Mouse (Mus musculus) left cerebral cortex, postnatal 10 days (tissue): ENCODE measurements around the gene 1700069L16Rik. TPM values are rescaled to one million over a fixed set of nuclear protein-coding genes. Genes with fewer than 3 reads are reported as not detected.

ENCODE experiments used
- DNase-seq, 2 experiments: peaks; one replicate each; pipeline ENCODE4 v3.0.0; 2021 to 2022; ENCODE audit warnings: low spot score in 2 of 2, mixed read lengths in 1 of 2; ENCODE audit errors: extremely low spot score in 1 of 2
- intact Hi-C: fragments of 180-260 bp; cut with DNase I; formaldehyde crosslinking; loops from one replicate; pipeline ENCODE4 v1.15.1; 2025
- total RNA-seq, 2 experiments: library from RNA; stranded (reverse); gene quantifications; 2 replicates each; pipeline ENCODE4 v1.2.3; 2021

The 1700069L16Rik gene
- total RNA-seq, 2 experiments from 2014 or later = not detected

DNA sequence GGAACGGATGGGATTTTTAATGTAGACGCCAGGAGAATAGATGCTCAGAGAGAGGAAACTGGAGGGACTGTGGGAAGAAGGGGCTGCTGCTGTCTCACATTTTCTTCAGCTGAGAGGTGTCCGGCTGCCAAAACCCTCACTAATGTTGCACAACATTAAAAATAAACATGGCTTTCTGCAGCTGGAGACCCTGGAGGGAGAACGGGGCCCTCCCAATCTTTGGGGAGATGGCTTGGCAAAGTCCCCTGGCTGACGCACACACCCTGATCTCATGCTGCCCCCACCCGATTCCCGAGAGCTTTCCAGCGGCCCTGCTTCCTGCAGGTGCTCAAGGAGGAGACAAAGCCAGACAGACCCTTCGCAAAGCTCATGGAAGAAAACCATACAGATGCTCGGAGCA is 63.7 kb downstream of the 1700069L16Rik start:
- peak in 1 of 2 experiments; percentile 66 for DNase-seq
- intact Hi-C loops = no loop called here

DNA sequence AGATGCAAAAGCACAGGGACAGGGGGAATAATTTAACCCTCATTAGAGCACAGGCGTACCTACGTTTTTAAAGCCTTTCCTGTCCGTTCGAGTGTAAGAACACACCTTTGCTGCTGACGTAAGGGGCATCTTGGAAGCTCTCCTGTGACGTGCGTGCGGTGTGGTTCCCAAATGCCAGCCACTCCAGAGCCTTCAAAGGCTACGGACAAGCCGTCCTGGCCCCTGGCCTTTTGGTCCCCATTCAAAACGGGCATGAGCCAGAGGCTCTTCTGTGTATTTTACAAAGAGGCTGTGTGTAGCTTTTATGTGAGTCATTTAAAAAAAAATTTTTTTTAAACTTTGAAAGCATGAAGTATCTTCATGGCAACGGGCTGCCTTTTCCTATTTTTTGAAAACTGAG is 69.8 kb downstream of the 1700069L16Rik start:
- no peak for DNase-seq
- intact Hi-C loops = no loop called here

DNA sequence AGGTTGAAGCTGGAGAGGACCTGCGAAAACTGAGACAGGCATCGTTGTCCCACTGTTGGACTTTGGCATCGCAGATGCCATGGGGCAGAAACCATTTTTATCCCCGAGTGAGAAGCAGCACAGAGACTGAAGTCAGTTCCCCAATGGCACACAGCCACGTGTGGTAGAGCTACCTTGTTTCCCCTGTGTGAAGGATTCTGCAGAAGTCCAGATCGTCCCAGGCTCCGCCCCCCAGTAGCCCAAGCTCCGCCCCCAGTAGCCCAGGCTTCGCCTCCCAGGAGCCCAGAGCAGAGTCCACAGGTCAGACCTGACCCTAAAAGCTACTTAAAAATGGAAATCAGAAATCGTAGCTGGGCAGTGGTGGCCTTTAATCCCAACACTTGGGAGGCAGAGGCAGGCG is 70.4 kb downstream of the 1700069L16Rik start:
- intact Hi-C loops = no loop called here

DNA sequence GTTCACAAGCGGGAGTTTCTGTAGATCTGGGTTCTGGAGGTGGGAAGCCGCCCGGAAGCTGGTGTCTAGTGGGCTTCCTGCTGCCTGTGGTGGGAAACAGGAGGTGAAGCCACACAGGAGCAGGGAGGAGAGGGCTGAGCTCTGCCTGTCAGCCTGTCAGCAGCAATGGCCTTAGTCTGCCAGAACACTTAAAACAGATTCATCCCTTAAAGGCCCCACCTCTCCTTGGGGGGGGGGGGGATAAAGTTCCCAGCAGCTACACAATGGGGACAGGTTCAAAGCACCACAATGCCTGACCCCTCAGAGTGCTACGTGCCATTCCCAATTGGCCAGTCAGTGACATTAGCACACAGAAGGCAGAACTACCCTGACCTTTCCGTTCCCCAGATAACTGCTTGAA is 72.4 kb downstream of the 1700069L16Rik start:
- intact Hi-C loops = no loop called here
- DNase-seq = no peak

More for the DNA sequence above, 70.4 kb downstream of the 1700069L16Rik start:
- DNase-seq = no peak

DNA sequence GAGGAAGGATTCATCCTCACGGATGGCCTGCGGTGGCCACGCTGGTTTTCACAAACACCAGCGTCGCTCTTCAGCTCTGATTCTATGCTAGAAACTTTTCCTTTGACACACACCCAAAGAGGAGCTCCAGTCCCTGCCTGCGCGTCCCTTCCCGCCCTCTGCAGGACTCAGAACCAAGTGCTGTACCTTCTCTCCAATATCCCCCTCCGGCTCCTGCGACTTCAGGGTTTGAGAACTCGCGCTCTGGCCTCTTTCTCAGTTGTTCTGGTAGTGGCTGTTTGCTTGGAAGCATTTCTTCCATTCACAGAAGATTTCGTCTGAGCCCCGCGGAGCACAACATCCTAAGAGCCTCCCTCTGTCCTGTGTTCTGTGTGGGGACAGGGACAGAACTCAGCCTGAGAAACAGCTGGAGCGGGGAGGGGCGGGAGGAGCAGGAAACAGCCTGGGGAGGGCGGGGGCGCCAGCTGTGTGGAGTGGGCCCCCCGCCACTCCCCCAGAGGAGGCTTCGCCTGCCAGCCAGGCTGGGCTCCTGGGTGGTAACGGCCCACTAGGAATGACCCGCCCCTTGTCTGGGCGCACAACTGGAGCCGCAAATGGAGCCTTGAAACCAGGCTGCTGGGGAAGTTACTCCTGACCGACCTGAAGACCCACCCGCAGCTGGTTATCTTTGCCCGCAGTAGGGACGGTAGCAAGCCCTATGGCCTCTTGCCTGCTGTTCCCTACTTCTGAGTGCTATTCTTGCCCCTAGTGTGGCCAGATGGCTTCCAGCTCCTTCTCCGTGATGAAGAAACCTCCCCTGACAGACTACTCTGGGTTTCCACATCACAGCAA is 74.3 kb downstream of the 1700069L16Rik start, which contains the start of gene Cmklr1:
Gene Cmklr1 (minus strand): TSS at position 392 of the 831 bp plus-strand sequence.
- DNase-seq = peak in 1 of 2 experiments; percentile 78
- intact Hi-C loops = no loop called here

DNA sequence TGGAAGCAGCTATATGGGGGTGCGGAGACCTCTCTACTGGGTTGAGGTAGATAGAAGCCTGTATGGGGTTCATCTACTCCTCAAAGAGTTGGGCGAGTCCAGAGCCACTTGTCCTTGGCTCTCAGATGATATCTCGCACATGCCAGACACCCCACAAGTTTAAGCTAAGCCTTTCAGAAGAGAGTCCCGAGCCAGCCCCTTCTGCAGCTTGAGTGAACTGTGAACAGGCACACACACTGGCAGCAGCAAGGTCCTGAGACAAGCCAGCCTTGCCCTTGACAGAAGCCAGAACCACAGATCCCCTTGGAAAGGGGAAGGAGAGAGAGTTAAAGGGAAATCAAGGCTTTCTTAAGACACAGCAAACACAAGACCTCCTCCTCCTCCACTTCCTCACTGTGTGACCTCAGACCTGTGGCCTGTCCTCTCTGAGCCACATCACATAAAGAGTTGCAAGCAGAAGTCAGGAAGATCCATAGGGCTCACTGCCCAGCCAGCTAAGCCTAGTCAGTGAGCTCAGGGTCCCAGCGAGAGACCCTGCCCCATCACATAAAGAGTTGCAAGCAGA is 75.8 kb downstream of the 1700069L16Rik start:
- intact Hi-C loops = no loop called here
- no peak for DNase-seq

DNA sequence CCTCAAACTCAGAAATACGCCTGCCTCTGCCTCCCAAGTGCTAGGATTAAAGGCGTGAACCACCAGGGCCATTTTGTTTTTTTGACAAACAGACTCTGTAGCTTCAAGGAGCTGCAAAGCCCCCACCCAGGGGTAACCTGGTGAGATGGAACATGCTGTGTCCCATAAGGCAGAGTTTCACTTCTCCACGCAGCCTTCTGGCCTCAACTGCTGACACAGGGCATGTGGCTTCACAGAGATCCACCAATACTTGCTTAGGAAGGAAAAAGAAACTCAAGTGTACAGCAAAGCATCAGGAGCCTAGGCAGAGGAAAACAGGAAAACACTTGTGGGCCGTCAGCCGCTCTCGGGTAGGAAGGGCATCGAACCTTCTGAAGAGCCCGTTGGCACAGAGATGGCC is 77.4 kb downstream of the 1700069L16Rik start:
- intact Hi-C loops = no loop called here
- no peak for DNase-seq

DNA sequence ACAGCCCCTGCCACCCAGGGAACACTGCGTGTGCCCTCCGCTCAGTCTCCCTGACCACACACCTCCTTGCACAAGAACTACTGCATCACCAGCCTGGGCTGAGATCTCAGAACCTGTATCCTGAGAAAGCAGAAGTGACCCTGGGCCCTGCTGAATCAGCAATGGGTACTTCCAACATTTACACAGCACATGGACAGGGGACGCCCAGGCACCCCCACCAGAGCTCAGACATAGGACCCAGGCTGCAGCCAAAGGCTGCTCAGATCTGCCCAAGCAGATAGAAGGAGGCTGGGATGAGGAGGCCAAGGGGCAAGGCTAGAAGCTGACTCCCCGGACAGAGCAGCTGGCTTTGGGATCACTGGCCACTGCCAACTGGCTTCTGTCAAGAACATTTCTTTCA is 80.1 kb downstream of the 1700069L16Rik start:
- DNase-seq = no peak
- intact Hi-C loops = no loop called here

DNA sequence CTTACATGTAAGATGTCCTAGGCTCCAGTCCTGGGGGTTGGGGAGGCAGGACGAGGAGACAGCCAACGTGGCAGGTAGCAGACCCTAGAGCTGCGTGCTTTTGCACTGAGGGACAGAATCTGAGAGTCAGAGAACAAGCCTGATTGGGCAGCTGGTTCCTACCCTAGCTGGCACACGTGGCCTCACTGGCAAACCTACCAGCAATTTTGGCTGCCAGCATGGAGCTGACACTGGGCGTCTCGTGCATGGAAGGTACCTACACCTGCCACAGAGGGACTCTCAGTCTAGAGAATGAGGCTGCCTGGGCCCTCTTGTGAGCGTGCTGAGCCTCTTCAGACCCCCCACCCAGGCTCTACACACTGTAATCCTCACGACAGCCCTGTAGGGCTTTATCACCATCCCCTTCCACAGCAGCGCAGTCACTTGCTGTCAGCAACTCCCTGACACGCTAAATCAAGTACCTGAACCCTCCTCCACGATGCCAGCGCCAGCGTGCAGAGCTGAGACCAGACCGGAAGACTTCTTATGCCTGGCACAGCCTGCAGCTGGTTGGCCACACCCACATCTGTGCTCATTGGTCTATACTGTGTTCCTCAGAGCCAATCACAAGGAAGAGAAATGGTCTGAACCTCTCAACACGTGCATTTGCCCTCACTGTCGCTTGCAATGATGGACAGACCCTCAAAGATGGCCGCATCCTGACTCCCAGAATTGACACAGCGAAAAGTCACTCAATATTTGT is 81.3 kb downstream of the 1700069L16Rik start:
- intact Hi-C loops = no loop called here
- peak; percentile 53 to 64 for DNase-seq

Other genes starting within 250 kb of the 1700069L16Rik start
- gene Wscd2, start 234.4 kb downstream of the 1700069L16Rik start, total RNA-seq = 10 to 100 TPM; 57.3 to 60.8 TPM
- gene Cmklr1, start 74.3 kb downstream of the 1700069L16Rik start, total RNA-seq = 1 to 10 TPM; 3.6 to 4.1 TPM
- gene Ficd, start 11.0 kb upstream of the 1700069L16Rik start, total RNA-seq = 1 to 10 TPM; 7.2 to 8.0 TPM
- 10 to 100 TPM; 29.1 to 35.0 TPM for gene Sart3, start 47.7 kb upstream of the 1700069L16Rik start, total RNA-seq
- gene Iscu, start 48.0 kb upstream of the 1700069L16Rik start, total RNA-seq = 10 to 100 TPM; 72.7 to 78.3 TPM
- gene Tmem119, start 75.7 kb upstream of the 1700069L16Rik start, total RNA-seq = 10 to 100 TPM; 12.0 to 16.0 TPM
- gene Selplg, start 107.9 kb upstream of the 1700069L16Rik start, total RNA-seq = 10 to 100 TPM; 16.1 to 18.7 TPM
- gene Coro1c, start 184.0 kb upstream of the 1700069L16Rik start, total RNA-seq = 100 to 1,000 TPM; 117 to 122 TPM